Mouse (Mus musculus) forebrain, embryonic 13.5 days (tissue): ENCODE results near the gene Zfp335. TPM values are rescaled to one million over a fixed set of nuclear protein-coding genes. Genes with fewer than 3 reads are reported as not detected.

Source experiments
- ATAC-seq: fragments of 200-750 bp; cut with Nextera tagmentation; 2 replicates; pipeline ENCODE4 v1.8.0; 2017
- H3K27ac ChIP-seq: fragments of 300-500 bp; sonication (generic); 2 replicates; pipeline ENCODE4 v1.5.1; 2015; ENCODE audit warnings: inconsistent platforms, mild to moderate bottlenecking, moderate library complexity
- H3K27me3 ChIP-seq: fragments of 300-500 bp; sonication (generic); 2 replicates; pipeline ENCODE4 v1.6.1; 2015; ENCODE audit warnings: mild to moderate bottlenecking, inconsistent platforms
- H3K36me3 ChIP-seq: fragments of 300-500 bp; sonication (generic); 2 replicates; pipeline ENCODE4 v1.6.1; 2015; ENCODE audit warnings: mild to moderate bottlenecking, inconsistent platforms; ENCODE audit not compliant: poor library complexity, severe bottlenecking
- H3K4me1 ChIP-seq: fragments of 300-500 bp; sonication (generic); 2 replicates; pipeline ENCODE4 v1.6.1; 2015; ENCODE audit warnings: inconsistent platforms
- H3K4me2 ChIP-seq: fragments of 300-500 bp; sonication (generic); 2 replicates; pipeline ENCODE4 v1.6.1; 2015; ENCODE audit warnings: inconsistent platforms, mild to moderate bottlenecking, moderate library complexity
- H3K4me3 ChIP-seq: fragments of 300-500 bp; sonication (generic); 2 replicates; pipeline ENCODE4 v1.5.1; 2015; ENCODE audit warnings: mild to moderate bottlenecking, inconsistent platforms
- H3K9ac ChIP-seq: fragments of 300-500 bp; sonication (generic); 2 replicates; pipeline ENCODE4 v1.6.1; 2015; ENCODE audit warnings: mild to moderate bottlenecking, inconsistent platforms
- H3K9me3 ChIP-seq: fragments of 300-500 bp; sonication (generic); replicated peaks from 2 replicates; pipeline ENCODE4 v1.6.1; 2016; ENCODE audit warnings: inconsistent platforms
- WGBS: fragments of 180-500 bp; shearing (Covaris S2); methylation state at CpG from one replicate; pipeline ENCODE4 v1.1.7; 2015; 5-methylcytosine and 5-hydroxymethylcytosine counted together
- polyA plus RNA-seq: library from polyadenylated mRNA; unstranded; fragments of >200 nt; fragmentation: Nextera tagmentation; extraction: Ambion mirVana; gene quantifications from 2 replicates; pipeline ENCODE4 v1.2.1, GENCODE M21; 2015

The Zfp335 gene
- 12.2 and 15.1 TPM in 2 replicates for polyA plus RNA-seq

DNA sequence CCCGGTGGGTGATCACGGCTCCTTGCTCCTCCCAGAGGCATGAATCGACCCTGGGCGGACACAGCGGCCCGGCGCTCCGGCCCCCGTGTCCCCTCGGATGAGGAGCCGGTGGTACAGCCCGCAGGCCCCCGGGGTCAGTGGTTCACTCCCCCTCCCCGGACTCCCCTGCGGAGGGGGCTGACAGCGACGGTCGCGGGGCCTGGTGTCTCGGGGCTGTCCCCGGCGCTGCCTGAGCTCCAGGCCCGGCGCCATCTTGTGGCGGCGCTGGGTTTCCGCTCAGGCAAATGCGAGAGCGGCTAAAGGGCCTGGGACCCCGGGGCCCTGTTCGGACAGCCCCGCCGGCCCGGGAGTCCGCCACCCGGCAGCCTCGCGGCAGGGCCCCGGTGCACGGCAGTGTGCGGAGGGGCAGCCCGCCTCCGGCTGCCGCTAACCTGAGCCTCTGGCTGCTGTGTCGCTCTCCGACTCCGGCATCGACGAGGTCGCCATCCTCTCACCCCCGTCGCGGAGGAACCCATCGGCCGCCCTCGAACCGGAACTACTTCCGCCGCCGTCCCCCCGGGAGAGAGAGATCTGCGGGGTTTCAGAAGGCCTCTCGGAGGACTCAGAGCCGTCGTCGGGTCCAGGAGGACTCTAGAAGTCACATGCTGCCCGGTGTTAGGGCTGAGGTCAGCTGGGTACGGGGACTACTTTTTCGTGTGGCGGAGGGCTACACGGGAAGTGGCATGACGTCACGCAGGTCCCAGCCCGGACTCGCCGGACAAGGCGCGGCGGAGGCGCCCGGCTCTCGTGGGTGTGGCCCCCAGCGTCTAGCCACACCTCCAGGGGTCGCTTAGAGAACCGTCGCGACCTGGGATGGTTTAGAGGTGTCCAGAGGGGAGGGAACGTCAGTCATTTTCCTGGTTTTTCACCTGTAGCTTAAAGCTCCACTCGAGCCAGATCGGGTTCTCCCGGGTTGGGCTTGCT, at the start of gene Zfp335:
TSS of gene Zfp335 (minus strand) at position 672 of the 963 bp plus-strand sequence.
- Histone ChIP-seq H3K36me3 (peaks cover 30% of the 10 kb centered on the region), H3K4me1 (peaks cover 24% of the 10 kb centered on the region), H3K27me3 (no peaks in the 10 kb centered on the region), H3K27ac (peak within 1 kb of the TSS; percentile 98), H3K4me2 (peak within 1 kb of the TSS; percentile 91), H3K9me3 (peaks cover 3% of the 10 kb centered on the region), H3K9ac (peak within 1 kb of the TSS; percentile 91), H3K4me3 (peak within 1 kb of the TSS; percentile 79)
- WGBS: under 1% methylated on average over 90 of the region's 91 CpGs
- ATAC-seq: peak; percentile 91

DNA sequence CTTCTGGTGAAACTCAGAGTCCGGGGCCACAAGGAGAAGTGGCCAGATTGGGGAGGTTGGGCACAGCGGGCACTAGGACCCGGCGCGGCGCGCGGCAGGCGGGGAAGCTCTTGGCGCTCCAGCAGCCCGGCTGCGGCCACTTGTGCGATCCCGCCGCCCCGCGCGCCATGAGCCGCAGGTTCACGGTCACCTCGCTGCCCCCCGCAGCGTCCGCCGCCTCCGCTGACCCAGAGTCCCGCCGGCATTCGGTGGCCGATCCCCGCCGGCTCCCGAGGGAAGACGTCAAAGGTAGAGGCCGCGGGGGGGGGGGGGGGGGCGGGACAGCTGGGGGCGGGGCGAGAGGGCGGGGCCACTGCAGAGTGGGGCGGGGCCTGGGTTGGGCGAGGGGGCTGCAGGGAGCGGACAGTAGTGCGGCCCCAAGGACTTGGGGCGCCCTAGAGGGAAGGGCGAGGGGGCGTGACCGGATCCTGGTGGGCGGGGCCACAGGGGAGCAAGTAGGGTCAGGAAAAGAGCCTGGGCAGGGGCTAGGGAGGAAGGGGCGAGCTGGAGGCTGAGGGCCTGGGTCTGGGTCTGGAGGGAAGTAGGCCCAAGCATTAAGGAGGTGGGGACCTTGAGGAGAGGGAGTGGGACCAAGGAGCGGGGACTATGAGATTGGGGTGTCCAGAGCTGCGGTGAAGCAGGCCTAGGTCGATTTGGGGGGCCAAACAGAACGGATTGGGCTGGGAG, 49.3 kb upstream of the Zfp335 start, which contains the start of gene Slc12a5:
TSS of gene Slc12a5 (plus strand) at position 87 of the 726 bp plus-strand sequence.
- Histone ChIP-seq H3K9ac (peak within 1 kb of the TSS; percentile 64), H3K4me3 (peak within 1 kb of the TSS; percentile 53), H3K9me3 (no peaks in the 10 kb centered on the region), H3K27ac (no peak within 1 kb of the TSS), H3K4me1 (peaks cover 38% of the 10 kb centered on the region), H3K27me3 (peaks cover 9% of the 10 kb centered on the region; the same call in 1 of the 2 replicates), H3K4me2 (peak within 1 kb of the TSS; percentile 61), H3K36me3 (no peaks in the 10 kb centered on the region)
- ATAC-seq: peak; percentile 61
- under 1% methylated on average over 30 of the region's 54 CpGs for WGBS

GRCm38 (mm10) chr2:164957548-164958315, 46.2 kb upstream of the Zfp335 start:
- peaks cover 17% of the 10 kb centered on the region; the same call in 1 of the 2 replicates for H3K4me1 ChIP-seq
- peaks cover 28% of the 10 kb centered on the region for H3K27me3 ChIP-seq
- no peaks in the 10 kb centered on the region for H3K9me3 ChIP-seq
- 65% methylated on average over 9 of the region's 9 CpGs for WGBS
- no peak overlapping the region for H3K4me3 ChIP-seq
- no peak for ATAC-seq
- H3K4me2 ChIP-seq: no peak overlapping the region
- H3K36me3 ChIP-seq: no peaks in the 10 kb centered on the region
- no peak overlapping the region for H3K9ac ChIP-seq
- H3K27ac ChIP-seq: no peak overlapping the region

GRCm38 (mm10) chr2:164956195-164956594, 44.6 kb upstream of the Zfp335 start:
- no peaks in the 10 kb centered on the region for H3K36me3 ChIP-seq
- peaks cover 12% of the 10 kb centered on the region; the same call in 1 of the 2 replicates for H3K4me1 ChIP-seq
- no peak overlapping the region for H3K9ac ChIP-seq
- H3K9me3 ChIP-seq: no peaks in the 10 kb centered on the region; the same call in 1 of the 2 replicates
- WGBS: 79% methylated on average over 5 of the region's 5 CpGs
- H3K27me3 ChIP-seq: peaks cover 43% of the 10 kb centered on the region
- no peak for ATAC-seq
- H3K4me2 ChIP-seq: no peak overlapping the region
- no peak overlapping the region for H3K4me3 ChIP-seq
- no peak overlapping the region for H3K27ac ChIP-seq

DNA sequence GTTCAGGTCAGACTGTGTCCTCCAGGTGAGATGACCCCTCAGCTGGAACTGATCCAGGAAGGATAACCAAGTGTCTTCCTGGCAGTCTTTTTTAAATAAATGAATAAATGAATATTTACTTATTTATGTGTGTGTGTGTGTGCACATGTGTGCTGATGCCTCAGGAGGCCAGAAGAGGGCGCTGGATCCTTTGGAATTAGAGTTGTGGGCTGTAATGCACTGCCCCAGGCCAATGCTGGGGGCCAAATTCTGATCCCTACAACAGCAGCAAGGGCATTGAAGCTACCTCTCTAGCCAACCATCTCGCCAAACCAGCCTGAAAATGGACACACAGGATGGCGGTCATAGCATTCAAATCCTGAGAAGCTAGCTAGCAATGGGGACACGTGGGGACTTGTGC, 44.2 kb upstream of the Zfp335 start:
- no peak overlapping the region for H3K27ac ChIP-seq
- no peaks in the 10 kb centered on the region; the same call in 1 of the 2 replicates for H3K9me3 ChIP-seq
- no peak overlapping the region for H3K9ac ChIP-seq
- H3K4me3 ChIP-seq: no peak overlapping the region
- 72% methylated on average over 4 of the region's 4 CpGs for WGBS
- no peaks in the 10 kb centered on the region for H3K36me3 ChIP-seq
- peaks cover 48% of the 10 kb centered on the region for H3K27me3 ChIP-seq
- H3K4me1 ChIP-seq: peaks cover 9% of the 10 kb centered on the region; the same call in 1 of the 2 replicates
- H3K4me2 ChIP-seq: no peak overlapping the region
- no peak for ATAC-seq

- peak overlapping the region; percentile 11 for H3K4me2 ChIP-seq
- no peak overlapping the region for H3K9ac ChIP-seq
- ATAC-seq: peak; percentile 84
- H3K27me3 ChIP-seq: peaks cover 73% of the 10 kb centered on the region
- H3K9me3 ChIP-seq: no peaks in the 10 kb centered on the region; the same call in 1 of the 2 replicates
- no peak overlapping the region for H3K27ac ChIP-seq
- H3K36me3 ChIP-seq: no peaks in the 10 kb centered on the region
- peak overlapping the region; percentile 10; the same call in 1 of the 2 replicates for H3K4me3 ChIP-seq
- 1% methylated on average over 21 of the region's 21 CpGs for WGBS
- peaks cover 11% of the 10 kb centered on the region for H3K4me1 ChIP-seq
These were observed 41.7 kb upstream of the Zfp335 start for GRCm38 (mm10) chr2:164953224-164953623.

DNA sequence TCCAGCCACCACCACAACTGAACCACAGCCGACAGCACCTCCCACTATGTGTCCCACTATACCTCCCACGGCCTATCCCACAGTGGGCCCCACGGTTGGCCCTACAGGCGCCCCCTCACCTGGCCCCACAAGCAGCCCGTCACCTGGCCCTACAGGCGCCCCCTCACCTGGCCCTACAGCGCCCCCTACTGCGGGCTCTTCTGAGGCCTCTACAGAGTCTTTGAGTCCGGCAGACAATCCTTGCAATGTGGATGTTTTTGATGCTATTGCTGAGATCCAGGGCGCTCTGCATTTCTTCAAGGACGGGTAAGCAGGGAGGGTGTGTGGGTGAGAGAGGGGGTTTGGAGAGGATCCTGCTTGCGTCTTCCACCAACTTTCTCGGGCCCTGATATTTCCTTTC, 40.9 kb upstream of the Zfp335 start:
- ATAC-seq: no peak
- no peaks in the 10 kb centered on the region; the same call in 1 of the 2 replicates for H3K9me3 ChIP-seq
- H3K9ac ChIP-seq: no peak overlapping the region
- WGBS: 41% methylated on average over 13 of the region's 13 CpGs
- no peak overlapping the region for H3K4me3 ChIP-seq
- peaks cover 13% of the 10 kb centered on the region for H3K4me1 ChIP-seq
- no peak overlapping the region for H3K4me2 ChIP-seq
- no peaks in the 10 kb centered on the region for H3K36me3 ChIP-seq
- H3K27ac ChIP-seq: no peak overlapping the region
- peaks cover 80% of the 10 kb centered on the region for H3K27me3 ChIP-seq

DNA sequence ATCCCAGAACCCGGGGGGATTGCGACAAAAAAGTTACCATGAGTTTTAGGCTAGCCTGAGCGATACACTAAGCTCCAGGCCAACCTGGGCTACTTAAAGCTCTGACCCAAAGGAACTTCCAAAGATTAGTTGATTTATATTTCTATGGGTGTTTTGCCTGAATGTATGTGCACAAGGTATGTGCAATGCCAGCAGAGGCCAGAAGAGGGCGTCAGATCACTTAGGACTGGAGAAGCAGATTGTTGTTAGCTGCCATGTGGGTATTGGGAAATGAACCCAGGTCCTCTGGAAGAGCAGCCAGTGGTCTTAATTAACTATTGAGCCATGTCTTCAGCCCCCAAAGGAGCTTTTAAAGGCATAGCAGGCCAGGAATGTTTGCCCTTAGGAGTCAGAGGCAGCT, 40.2 kb upstream of the Zfp335 start:
- H3K9ac ChIP-seq: no peak overlapping the region
- H3K4me2 ChIP-seq: no peak overlapping the region
- WGBS: 82% methylated on average over 4 of the region's 4 CpGs
- ATAC-seq: no peak
- H3K36me3 ChIP-seq: no peaks in the 10 kb centered on the region
- peaks cover 13% of the 10 kb centered on the region for H3K4me1 ChIP-seq
- no peak overlapping the region for H3K4me3 ChIP-seq
- peaks cover 87% of the 10 kb centered on the region for H3K27me3 ChIP-seq
- no peaks in the 10 kb centered on the region; the same call in 1 of the 2 replicates for H3K9me3 ChIP-seq
- no peak overlapping the region for H3K27ac ChIP-seq

- ATAC-seq: no peak
- Histone ChIP-seq H3K9me3 (no peaks in the 10 kb centered on the region; the same call in 1 of the 2 replicates), H3K9ac (no peak overlapping the region), H3K27me3 (peaks cover 89% of the 10 kb centered on the region), H3K4me3 (no peak overlapping the region), H3K27ac (no peak overlapping the region), H3K36me3 (no peaks in the 10 kb centered on the region), H3K4me2 (no peak overlapping the region), H3K4me1 (peaks cover 13% of the 10 kb centered on the region)
- WGBS: 28% methylated on average over 13 of the region's 13 CpGs
These were observed 38.9 kb upstream of the Zfp335 start for GRCm38 (mm10) chr2:164950501-164950900.

DNA sequence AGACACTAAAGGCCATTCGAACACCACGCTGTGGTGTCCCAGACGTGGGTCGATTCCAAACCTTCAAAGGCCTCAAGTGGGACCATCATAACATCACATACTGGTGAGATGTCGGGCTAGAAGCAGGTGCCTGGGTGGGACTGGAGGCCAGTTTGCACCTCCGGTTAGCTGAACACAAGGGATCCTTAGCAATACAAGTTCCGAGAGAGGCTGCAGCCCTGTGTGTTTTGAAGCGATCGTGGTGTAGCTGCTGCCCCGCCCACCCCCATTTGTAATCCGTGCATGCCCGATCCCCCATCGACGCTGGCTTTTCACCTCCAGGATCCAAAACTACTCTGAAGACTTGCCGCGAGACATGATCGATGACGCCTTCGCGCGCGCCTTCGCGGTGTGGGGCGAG, 37.4 kb upstream of the Zfp335 start:
- no peaks in the 10 kb centered on the region; the same call in 1 of the 2 replicates for H3K9me3 ChIP-seq
- WGBS: 6% methylated on average over 25 of the region's 25 CpGs
- peak overlapping the region; percentile 34 for H3K4me2 ChIP-seq
- H3K4me3 ChIP-seq: peak overlapping the region; percentile 20
- H3K27ac ChIP-seq: no peak overlapping the region
- H3K4me1 ChIP-seq: peaks cover 13% of the 10 kb centered on the region
- H3K36me3 ChIP-seq: no peaks in the 10 kb centered on the region
- peaks cover 79% of the 10 kb centered on the region for H3K27me3 ChIP-seq
- no peak overlapping the region for H3K9ac ChIP-seq
- ATAC-seq: no peak

DNA sequence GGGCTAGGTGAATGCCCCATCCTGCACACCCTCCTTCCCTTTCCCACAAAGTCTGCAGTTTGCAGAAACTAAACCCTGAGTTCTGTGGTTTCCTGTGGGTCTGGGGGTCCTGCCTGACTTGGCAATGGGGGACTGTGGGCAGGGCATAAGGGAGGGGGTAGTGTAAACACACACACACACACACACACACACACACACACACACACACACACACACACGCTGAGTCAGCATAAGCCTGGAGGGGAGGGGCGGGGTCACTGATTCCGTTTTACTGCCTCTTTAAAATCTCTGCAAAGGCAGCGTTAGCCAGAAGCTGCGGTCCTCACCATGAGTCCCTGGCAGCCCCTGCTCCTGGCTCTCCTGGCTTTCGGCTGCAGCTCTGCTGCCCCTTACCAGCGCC, 36.4 kb upstream of the Zfp335 start:
- Histone ChIP-seq H3K9me3 (no peaks in the 10 kb centered on the region; the same call in 1 of the 2 replicates), H3K4me3 (no peak overlapping the region), H3K9ac (no peak overlapping the region), H3K4me1 (peaks cover 11% of the 10 kb centered on the region), H3K4me2 (no peak overlapping the region), H3K27me3 (peaks cover 70% of the 10 kb centered on the region), H3K36me3 (no peaks in the 10 kb centered on the region), H3K27ac (no peak overlapping the region)
- ATAC-seq: no peak
- 4% methylated on average over 7 of the region's 7 CpGs for WGBS
